Mouse (Mus musculus): ENCODE results near the gene Farsb. TPM values are rescaled to one million over a fixed set of nuclear protein-coding genes. Genes with fewer than 3 reads are reported as not detected.
"Not testable (repeated sequence)": the region's sequence is repeated elsewhere in the genome, so short reads cannot be mapped to it uniquely, and the experiment has no call there.

Farsb gene
- polyA plus RNA-seq, 2 experiments = 38.6 to 111 TPM

DNA sequence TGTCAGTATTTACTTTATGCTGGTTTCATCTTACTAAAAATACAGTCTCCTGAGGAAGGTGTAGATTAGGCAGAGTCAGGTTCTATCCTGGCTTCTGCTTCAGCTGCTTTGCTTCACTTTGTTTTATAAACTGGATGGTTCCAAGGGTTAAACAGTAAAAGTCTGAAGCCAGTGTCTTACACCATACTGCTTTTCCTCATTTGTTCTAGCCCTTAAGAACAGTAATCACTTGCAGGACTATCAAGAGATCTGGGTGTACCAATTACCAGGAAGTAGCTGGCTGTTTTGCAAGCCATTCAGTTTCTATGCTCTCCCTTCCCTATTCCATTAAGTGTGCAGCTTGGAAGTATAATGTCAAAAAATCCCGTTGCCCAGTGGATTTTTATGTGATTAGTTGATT, 18.4 kb upstream of the Farsb start:
- DNase-seq (ENCODE audit: low read depth in 3 of 3, low spot score in 3 of 3) (no peak), ATAC-seq (ENCODE audit: insufficient read depth) (no peak)
- Histone ChIP-seq H3K9me3 (ENCODE audit: control insufficient read depth, low read length) (no peaks in the 10 kb centered on the region; the same call in 1 of the 2 replicates), H3K4me2 (ENCODE audit: low read depth) (no peak overlapping the region), H3K4me3 (ENCODE audit: insufficient read depth in 1 of 2, low read depth in 2 of 2, low read length in 2 of 2) (no peak overlapping the region), H3K27me3 (ENCODE audit: control insufficient read depth, insufficient read depth, low read length) (peaks cover 4% of the 10 kb centered on the region; the same call in 1 of the 2 replicates), H3K4me1 (replicated peaks; ENCODE audit: control insufficient read depth in 2 of 2, insufficient read depth in 2 of 2, low read length in 1 of 2) (no peaks in the 10 kb centered on the region), H3K9ac (replicated peaks) (no peak overlapping the region), H3K36me3 (replicated peaks; ENCODE audit: control insufficient read depth, insufficient read depth, low read depth) (no peaks in the 10 kb centered on the region), H3K27ac (no peak overlapping the region)
- WGBS (ENCODE audit: insufficient replicate concordance) = 21% methylated on average over 1 of the region's 1 CpGs
- TF ChIP-seq CTCF (IDR thresholded peaks at IDR 0.05; ENCODE audit: low read depth) = no peak
- TF ChIP-seq EP300 (IDR thresholded peaks at IDR 0.05; ENCODE audit: low read depth) = no peak

- WGBS (ENCODE audit: insufficient replicate concordance) = 66% methylated on average over 6 of the region's 6 CpGs
- TF ChIP-seq CTCF (IDR thresholded peaks at IDR 0.05; ENCODE audit: low read depth) = no peak
- TF ChIP-seq EP300 (IDR thresholded peaks at IDR 0.05; ENCODE audit: low read depth) = no peak
Observed at GRCm38 (mm10) chr1:78502527-78502926, 13.8 kb upstream of the Farsb start.

DNA sequence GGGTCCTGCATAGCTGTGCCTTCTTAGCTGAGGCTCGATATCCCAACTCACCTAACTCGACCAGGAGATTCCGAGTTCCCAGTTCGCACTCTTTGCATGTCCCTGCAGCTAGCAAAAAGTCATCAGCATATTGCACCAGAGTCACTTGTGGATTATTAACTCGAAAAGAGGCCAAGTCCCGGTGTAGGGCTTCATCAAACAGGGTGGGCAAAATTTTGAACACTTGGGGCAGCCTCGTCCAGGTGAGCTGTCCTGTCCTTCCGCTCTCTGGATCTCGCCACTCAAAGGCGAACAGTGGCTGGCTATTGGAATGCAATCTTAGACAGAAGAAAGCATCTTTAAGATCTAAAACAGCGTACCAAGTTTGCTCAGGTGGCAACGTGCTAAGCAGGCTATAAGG, 13.2 kb upstream of the Farsb start:
- not testable (repeated sequence) for H3K9ac ChIP-seq (replicated peaks); H3K9me3 ChIP-seq (ENCODE audit: control insufficient read depth, low read length); H3K36me3 ChIP-seq (replicated peaks; ENCODE audit: control insufficient read depth, insufficient read depth, low read depth); H3K4me1 ChIP-seq (replicated peaks; ENCODE audit: control insufficient read depth in 2 of 2, insufficient read depth in 2 of 2, low read length in 1 of 2); H3K27me3 ChIP-seq (ENCODE audit: control insufficient read depth, insufficient read depth, low read length); ATAC-seq (ENCODE audit: insufficient read depth); H3K4me2 ChIP-seq (ENCODE audit: low read depth); H3K4me3 ChIP-seq (ENCODE audit: insufficient read depth in 1 of 2, low read depth in 2 of 2, low read length in 2 of 2); DNase-seq (ENCODE audit: low read depth in 3 of 3, low spot score in 3 of 3); H3K27ac ChIP-seq
- WGBS (ENCODE audit: insufficient replicate concordance) = 69% methylated on average over 12 of the region's 12 CpGs

More at GRCm38 (mm10) chr1:78502527-78502926, 13.8 kb upstream of the Farsb start:
- Histone ChIP-seq H3K9ac (replicated peaks) (no peak overlapping the region), H3K4me3 (ENCODE audit: insufficient read depth in 1 of 2, low read depth in 2 of 2, low read length in 2 of 2) (no peak overlapping the region), H3K4me1 (replicated peaks; ENCODE audit: control insufficient read depth in 2 of 2, insufficient read depth in 2 of 2, low read length in 1 of 2) (no peaks in the 10 kb centered on the region), H3K27me3 (ENCODE audit: control insufficient read depth, insufficient read depth, low read length) (no peaks in the 10 kb centered on the region), H3K9me3 (ENCODE audit: control insufficient read depth, low read length) (no peaks in the 10 kb centered on the region; the same call in 1 of the 2 replicates), H3K4me2 (ENCODE audit: low read depth) (no peak overlapping the region), H3K27ac (no peak overlapping the region), H3K36me3 (replicated peaks; ENCODE audit: control insufficient read depth, insufficient read depth, low read depth) (no peaks in the 10 kb centered on the region)
- no peak for DNase-seq (ENCODE audit: low read depth in 3 of 3, low spot score in 3 of 3)
- ATAC-seq (ENCODE audit: insufficient read depth) = no peak

DNA sequence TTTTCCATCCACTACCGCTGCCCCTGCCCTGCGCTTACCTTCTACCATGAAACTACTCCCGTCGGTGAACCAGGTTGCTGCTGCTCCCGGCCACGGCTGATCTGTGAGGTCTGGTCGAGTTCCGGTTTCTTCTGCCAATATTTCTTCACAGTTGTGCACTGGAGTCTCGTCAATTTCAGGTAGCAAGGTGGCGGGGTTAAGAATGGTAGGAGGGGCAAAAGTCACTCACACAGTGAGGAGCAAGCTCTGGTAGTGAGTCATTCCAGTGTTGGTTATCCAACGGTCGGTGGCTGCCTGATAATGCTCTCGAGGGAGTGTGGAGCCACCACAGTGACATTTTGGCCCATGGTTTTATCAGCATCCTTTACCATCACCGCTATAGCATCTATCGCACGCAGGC, 12.3 kb upstream of the Farsb start:
- no peak for TF ChIP-seq EP300 (IDR thresholded peaks at IDR 0.05; ENCODE audit: low read depth)
- TF ChIP-seq CTCF (IDR thresholded peaks at IDR 0.05; ENCODE audit: low read depth) = no peak
- no peak for ATAC-seq (ENCODE audit: insufficient read depth)
- no peak for DNase-seq (ENCODE audit: low read depth in 3 of 3, low spot score in 3 of 3)
- Histone ChIP-seq H3K27ac (no peak overlapping the region), H3K4me2 (ENCODE audit: low read depth) (no peak overlapping the region), H3K4me1 (replicated peaks; ENCODE audit: control insufficient read depth in 2 of 2, insufficient read depth in 2 of 2, low read length in 1 of 2) (no peaks in the 10 kb centered on the region), H3K9me3 (ENCODE audit: control insufficient read depth, low read length) (no peaks in the 10 kb centered on the region; the same call in 1 of the 2 replicates), H3K27me3 (ENCODE audit: control insufficient read depth, insufficient read depth, low read length) (no peaks in the 10 kb centered on the region), H3K36me3 (replicated peaks; ENCODE audit: control insufficient read depth, insufficient read depth, low read depth) (no peaks in the 10 kb centered on the region), H3K4me3 (ENCODE audit: insufficient read depth in 1 of 2, low read depth in 2 of 2, low read length in 2 of 2) (no peak overlapping the region), H3K9ac (replicated peaks) (no peak overlapping the region)
- WGBS (ENCODE audit: insufficient replicate concordance) = 74% methylated on average over 16 of the region's 16 CpGs

DNA sequence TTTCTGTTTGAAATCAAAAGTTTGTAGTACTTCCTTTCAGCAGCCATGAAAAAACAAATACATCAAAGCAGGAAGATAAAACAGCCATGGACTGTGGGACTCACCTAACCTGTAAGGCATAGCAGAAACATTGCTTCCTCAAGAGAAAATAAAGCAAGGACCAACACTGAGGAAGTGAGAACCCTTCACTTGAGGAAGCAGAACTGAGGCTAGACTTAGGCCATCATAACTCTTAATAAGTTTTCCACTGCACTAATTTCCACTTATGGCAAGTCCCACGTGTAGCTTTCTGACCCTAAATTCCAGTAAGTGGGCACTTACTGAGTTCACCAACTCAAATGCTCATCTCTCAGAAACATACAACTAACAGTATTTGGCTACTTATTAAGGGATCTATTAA, 1.4 kb upstream of the Farsb start:
- Histone ChIP-seq H3K4me1 (replicated peaks; ENCODE audit: control insufficient read depth in 2 of 2, insufficient read depth in 2 of 2, low read length in 1 of 2) (peaks cover 9 to 11% of the 10 kb centered on the region in 2 experiments), H3K27ac (no peak overlapping the region), H3K36me3 (replicated peaks; ENCODE audit: control insufficient read depth, insufficient read depth, low read depth) (no peaks in the 10 kb centered on the region), H3K4me3 (ENCODE audit: insufficient read depth in 1 of 2, low read depth in 2 of 2, low read length in 2 of 2) (no peak overlapping the region), H3K27me3 (ENCODE audit: control insufficient read depth, insufficient read depth, low read length) (no peaks in the 10 kb centered on the region), H3K4me2 (ENCODE audit: low read depth) (peak overlapping the region; percentile 90), H3K9me3 (ENCODE audit: control insufficient read depth, low read length) (no peaks in the 10 kb centered on the region), H3K9ac (replicated peaks) (no peak overlapping the region)
- no peak for ATAC-seq (ENCODE audit: insufficient read depth)
- TF ChIP-seq CTCF (IDR thresholded peaks at IDR 0.05; ENCODE audit: low read depth) (no peak), EP300 (IDR thresholded peaks at IDR 0.05; ENCODE audit: low read depth) (no peak)
- no peak for DNase-seq (ENCODE audit: low read depth in 3 of 3, low spot score in 3 of 3)
- WGBS (ENCODE audit: insufficient replicate concordance) = 30% methylated on average over 1 of the region's 1 CpGs

Measured in liver, embryonic 14.5 days (tissue).